Mouse (Mus musculus): ENCODE results near the gene Atp2a1.
"Not testable (repeated sequence)": the region's sequence is repeated elsewhere in the genome, so short reads cannot be mapped to it uniquely, and the experiment has no call there.

DNA sequence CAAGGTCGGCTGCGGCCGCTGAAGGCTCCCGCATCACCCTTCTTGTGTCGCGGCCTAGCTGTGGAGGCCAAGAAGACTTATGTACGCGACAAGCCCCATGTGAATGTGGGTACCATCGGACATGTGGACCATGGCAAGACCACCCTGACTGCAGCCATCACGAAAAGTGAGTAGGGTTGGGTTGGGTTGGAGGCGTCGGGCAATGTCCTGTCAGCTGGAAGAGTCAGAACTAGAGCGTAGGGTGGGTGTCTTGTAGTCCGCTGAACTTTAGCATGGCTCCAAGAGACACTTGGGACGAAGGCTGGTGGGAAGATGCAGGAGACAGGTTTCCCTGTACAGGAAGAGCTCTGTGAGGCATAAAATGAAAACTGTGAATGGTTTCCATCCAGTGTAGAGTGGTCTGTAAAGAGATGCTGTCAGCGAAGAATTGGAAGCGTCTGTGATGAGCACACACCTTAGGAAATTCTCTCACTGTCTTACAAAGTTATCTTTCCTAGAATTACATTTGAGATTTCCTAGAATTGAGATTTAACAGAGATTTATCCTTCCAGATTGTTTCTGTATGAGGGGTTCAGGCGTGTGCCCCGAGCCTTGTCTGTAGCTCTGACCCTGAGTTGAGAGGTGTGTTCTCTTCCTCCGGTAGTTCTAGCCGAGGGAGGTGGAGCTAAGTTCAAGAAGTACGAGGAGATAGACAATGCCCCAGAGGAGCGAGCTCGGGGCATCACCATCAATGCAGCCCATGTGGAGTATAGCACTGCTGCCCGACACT is 24.9 kb upstream of the Atp2a1 start:
- TF ChIP-seq CTCF (IDR thresholded peaks at IDR 0.05; ENCODE audit: borderline replicate concordance, control insufficient read depth, extremely low read depth, insufficient read depth, low read length, poor library complexity); POLR2A (IDR thresholded peaks at IDR 0.05; ENCODE audit: control insufficient read depth, extremely low read depth, insufficient read depth, low read length, poor library complexity): not testable (repeated sequence)
